Mouse (Mus musculus) Muller cell, postnatal 12 days (primary cell): ENCODE results near the gene Hist3h2a.
A peak's percentile ranks its signal among the peaks of the same experiment; 100 is the strongest.
"Not testable (repeated sequence)": the region's sequence is repeated elsewhere in the genome, so short reads cannot be mapped to it uniquely, and the experiment has no call there.

Source experiments
- DNase-seq: peaks from one replicate; pipeline ENCODE4 v3.0.0-alpha.2; 2015; ENCODE audit errors: inconsistent ontology term

Hist3h2a gene

GRCm38 (mm10) chr11:58947798-58948528 lies 6.5 kb upstream of the Hist3h2a start:
- peak; percentile 2 for DNase-seq

GRCm38 (mm10) chr11:58948542-58949479 lies 5.7 kb upstream of the Hist3h2a start, which contains the start of gene Hist3h2ba:
Gene Hist3h2ba (plus strand): TSS chr11:58948920.
- peak; percentile 95 for DNase-seq

DNA sequence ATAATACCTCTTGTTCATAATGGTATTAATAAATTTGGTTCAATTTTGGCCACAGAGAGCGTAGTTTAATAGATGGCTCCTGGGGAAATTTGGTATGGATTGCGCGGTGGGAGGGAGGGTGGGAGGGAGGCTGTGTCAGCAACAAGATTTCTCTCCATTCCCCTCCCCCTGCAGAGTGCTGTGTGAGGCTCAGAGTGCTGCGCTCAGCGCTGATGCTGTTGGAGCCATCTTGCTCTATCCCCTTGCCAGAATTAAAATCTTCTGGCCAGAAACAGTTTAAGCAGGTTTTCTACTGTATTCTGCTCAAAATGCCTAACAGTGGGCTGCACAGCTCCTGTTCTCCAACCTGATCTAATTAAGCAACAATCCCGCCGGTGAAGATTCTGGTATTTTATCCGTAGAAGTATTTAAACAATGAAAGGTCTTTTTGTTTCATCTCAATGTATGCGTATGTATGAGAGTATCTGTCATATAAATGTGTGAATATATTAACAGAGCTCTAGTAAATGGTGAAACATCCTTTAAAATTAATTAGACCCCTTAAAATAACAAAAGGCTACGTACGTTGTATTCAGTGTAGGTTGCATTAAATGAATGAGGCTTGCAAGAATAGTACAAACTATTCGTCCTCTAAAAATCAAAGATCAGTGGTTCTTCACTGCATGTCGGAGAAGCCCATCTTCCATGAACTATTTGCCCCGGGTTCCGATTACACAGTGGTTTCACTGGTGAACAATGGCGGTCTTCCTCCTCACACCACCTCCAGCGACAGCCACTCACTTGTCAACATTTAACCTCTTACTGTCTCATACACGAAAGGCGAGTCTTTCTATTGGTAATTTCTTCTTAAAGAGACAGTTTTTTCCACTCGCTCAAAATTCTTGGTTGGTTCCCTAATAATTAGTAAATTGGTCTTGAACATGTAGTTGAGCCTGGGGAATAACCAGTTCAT lies 4.7 kb upstream of the Hist3h2a start:
- no peak for DNase-seq

DNA sequence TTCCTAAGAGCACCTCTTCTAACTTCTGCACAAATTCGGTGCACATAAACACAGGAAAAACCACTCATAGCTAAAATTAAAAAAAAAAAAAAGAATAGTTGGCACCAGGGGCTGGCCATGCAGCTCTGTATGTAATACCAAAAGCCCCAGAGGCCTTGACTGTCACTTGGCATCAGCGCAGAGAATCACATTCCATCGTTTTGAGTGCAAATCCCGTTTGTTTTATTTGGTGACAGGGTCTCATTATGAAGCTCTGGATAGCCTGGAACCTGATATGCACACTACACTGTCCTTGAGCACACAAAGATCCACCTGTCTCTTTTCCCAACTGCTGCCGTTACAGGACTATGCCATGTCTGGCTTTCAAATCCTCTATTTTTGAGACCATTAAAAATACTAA lies 3.3 kb upstream of the Hist3h2a start:
- DNase-seq: no peak

GRCm38 (mm10) chr11:58953351-58954169 lies 925 bp upstream of the Hist3h2a start:
- peak; percentile 45 for DNase-seq

GRCm38 (mm10) chr11:58954170-58954419 lies 390 bp upstream of the Hist3h2a start:
- not testable (repeated sequence) for DNase-seq

DNA sequence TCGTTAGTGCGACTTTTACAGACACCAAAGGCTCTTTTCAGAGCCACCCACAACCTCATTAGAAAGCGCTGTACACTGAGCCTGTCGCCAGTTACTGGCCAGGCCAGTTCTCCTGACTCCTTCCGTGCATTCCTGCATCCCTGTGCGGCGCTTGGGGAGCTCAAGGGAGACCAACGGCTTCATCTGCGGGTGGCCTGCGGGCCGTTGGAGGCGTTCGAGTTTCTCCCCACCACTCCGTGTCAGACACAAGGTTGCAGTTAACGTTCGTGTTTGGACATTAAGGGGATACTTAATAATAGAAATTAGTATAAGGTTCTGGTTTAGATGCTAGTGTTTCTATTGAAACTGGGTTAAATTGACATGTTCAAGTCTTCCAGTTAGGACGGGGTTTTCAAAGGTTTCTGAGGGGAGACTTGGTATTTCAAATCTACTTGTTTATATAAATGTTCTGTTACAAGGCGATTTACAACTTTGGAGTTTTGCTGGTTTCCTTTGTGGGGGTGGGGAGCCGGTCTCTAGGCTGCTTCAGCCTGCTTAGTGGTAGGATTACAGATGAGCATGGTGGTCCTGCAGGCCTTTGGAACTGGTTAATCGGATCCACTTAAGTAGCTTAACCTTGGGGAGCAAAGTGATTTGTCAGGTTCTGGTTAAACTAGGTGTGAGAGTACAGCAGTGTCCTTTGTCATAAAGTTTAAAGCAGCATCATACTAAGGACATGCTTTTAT lies 820 bp downstream of the Hist3h2a start:
- no peak for DNase-seq

DNA sequence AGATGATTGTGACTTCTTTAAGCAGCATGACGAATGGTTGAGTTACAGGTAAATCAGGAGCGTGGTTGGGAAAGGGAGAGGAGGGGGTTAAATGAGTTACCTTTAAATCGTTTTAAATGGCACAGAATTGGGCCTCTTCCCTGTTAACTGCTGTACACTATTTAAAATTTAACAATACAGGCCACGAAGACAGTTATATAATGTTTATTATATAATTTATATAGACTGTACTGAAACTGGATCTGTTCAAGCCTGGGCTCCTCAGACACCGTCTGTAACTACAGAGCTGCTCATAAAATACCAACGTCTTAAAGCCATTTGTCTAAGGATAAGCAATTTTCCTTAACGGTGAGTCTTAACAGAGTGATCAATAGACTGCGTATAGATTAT lies 1.4 kb downstream of the Hist3h2a start:
- no peak for DNase-seq

GRCm38 (mm10) chr11:58957226-58957914 lies 2.9 kb downstream of the Hist3h2a start:
- DNase-seq: no peak

DNA sequence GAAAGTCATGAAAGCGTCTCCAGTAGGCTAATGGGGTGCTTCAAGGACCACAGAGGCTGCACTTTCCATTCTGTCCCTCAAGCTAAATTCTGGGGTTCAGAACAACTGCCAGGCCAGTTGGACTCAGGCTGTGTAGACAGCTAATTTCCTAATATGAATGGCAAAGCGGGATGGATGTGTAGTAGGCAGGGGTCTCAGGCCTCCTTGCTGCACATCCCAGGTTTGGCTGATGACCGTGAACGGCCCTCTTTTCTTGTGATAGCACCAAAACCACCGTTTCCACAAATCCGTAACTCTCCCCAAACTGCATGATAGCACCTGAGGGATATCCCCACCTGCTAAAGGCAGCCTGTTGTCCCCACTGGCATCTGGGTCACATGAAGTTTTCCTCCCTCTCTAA lies 4.1 kb downstream of the Hist3h2a start:
- no peak for DNase-seq

- DNase-seq: no peak
Observed at GRCm38 (mm10) chr11:58959186-58959825, 4.8 kb downstream of the Hist3h2a start.

GRCm38 (mm10) chr11:58959921-58960465 lies 5.5 kb downstream of the Hist3h2a start:
- peak; percentile 90 for DNase-seq

GRCm38 (mm10) chr11:58961364-58962177 lies 7.1 kb downstream of the Hist3h2a start:
- no peak for DNase-seq

GRCm38 (mm10) chr11:58963543-58963942 lies 9.1 kb downstream of the Hist3h2a start:
- no peak for DNase-seq

DNA sequence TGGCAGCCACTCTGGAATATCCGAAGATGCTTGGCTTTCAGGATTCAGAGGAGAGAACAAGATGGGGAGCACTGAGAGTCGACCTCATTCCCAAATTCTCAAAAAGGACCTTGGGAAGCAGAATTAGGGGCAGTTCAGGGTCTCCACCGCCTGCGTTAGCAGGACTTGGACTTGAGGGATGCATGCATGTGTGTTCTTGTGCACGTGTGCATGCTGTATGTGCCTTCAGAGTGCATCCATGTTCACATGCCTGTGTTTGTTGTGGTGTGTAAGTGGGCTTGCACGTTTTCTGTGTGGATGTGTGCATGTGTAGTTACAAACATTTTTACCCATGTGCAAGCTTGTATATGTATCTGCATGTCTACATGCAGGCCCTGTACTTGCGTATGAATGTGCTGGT lies 9.7 kb downstream of the Hist3h2a start:
- no peak for DNase-seq

DNA sequence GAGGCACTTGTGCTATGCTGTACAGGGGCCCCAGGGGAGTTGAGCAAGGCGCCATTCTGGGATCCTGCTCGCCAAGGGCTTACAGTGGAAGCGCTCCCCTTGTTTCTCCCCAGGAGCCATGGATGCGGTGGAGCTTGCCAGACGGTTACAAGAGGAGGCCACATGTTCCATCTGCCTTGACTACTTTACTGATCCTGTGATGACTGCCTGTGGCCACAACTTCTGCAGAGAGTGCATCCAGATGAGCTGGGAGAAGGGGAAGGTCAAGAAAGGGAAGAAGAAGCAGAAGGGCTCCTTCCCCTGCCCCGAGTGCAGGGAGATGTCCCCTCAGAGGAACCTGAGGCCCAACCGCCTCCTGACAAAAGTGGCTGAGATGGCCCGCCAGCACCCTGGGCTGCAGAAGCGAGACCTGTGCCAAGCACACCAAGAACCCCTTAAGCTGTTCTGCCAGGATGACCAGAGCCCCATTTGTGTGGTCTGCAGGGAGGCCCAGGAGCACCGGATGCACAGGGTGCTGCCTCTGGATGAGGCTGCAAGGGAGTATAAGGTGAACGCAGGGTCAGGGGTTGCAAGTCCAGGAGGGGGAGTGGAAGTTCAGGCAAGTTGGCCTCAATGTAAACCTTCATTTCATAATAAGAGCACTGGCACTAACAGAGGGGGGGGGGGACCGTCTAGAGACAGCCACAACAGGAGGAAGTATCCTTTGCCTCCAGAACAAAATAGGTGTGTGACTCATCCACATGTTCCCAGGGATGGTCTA lies 10.7 kb downstream of the Hist3h2a start:
- DNase-seq: no peak

GRCm38 (mm10) chr11:58967346-58967745 lies 12.9 kb downstream of the Hist3h2a start:
- DNase-seq: no peak
